Mouse (Mus musculus) frontal cortex, postnatal 14 days (tissue): ENCODE data around the gene Iqgap1.

Experiments used
- DNase-seq, 2 experiments: peaks; one replicate each; pipeline ENCODE4 v3.0.0; 2022; ENCODE audit warnings: low spot score in 2 of 2

The Iqgap1 gene

GRCm38 (mm10) chr7:80666198-80666915, 159.4 kb downstream of the Iqgap1 start:
- no peak for DNase-seq
